Mouse (Mus musculus): ENCODE measurements at regions not wholly inside any gene's neighbourhood (a gene's known extent, or its start where the extent isn't known, plus 50 kb on each side); places are given as distances from the start of the nearest gene placed in this dataset.

GRCm38 (mm10) chr3:51159322-51159721 is 64.9 kb upstream of the Noct start:
- no peaks in the 10 kb centered on the region for H3K9me3 ChIP-seq (ENCODE audit: control insufficient read depth, low read length)
- ATAC-seq (ENCODE audit: low FRiP score, low TSS enrichment): no peak
- no peak overlapping the region for H3K4me3 ChIP-seq (ENCODE audit: low read length)
- WGBS: 58% methylated on average over 4 of the region's 4 CpGs
- no peaks in the 10 kb centered on the region for H3K27me3 ChIP-seq (ENCODE audit: control insufficient read depth, insufficient read depth, low read length)
- H3K4me2 ChIP-seq (replicated peaks; ENCODE audit: low read depth, low read length): no peak overlapping the region
- peaks cover under 1% of the 10 kb centered on the region; the same call in 1 of the 2 replicates for H3K4me1 ChIP-seq (ENCODE audit: control insufficient read depth, insufficient read depth, low read length)
- no peak overlapping the region for H3K9ac ChIP-seq (ENCODE audit: low read depth, low read length)
- H3K27ac ChIP-seq (ENCODE audit: low read depth, low read length): no peak overlapping the region
- no peaks in the 10 kb centered on the region for H3K36me3 ChIP-seq (ENCODE audit: control insufficient read depth, insufficient read depth, low read length)

GRCm38 (mm10) chr3:51159881-51160280 is 64.4 kb upstream of the Noct start:
- no peak for ATAC-seq (ENCODE audit: low FRiP score, low TSS enrichment)
- Histone ChIP-seq H3K4me3 (ENCODE audit: low read length) (no peak overlapping the region), H3K9me3 (ENCODE audit: control insufficient read depth, low read length) (no peaks in the 10 kb centered on the region), H3K27me3 (ENCODE audit: control insufficient read depth, insufficient read depth, low read length) (no peaks in the 10 kb centered on the region), H3K4me2 (replicated peaks; ENCODE audit: low read depth, low read length) (no peak overlapping the region), H3K27ac (ENCODE audit: low read depth, low read length) (no peak overlapping the region), H3K4me1 (ENCODE audit: control insufficient read depth, insufficient read depth, low read length) (no peaks in the 10 kb centered on the region), H3K36me3 (ENCODE audit: control insufficient read depth, insufficient read depth, low read length) (no peaks in the 10 kb centered on the region), H3K9ac (ENCODE audit: low read depth, low read length) (no peak overlapping the region)
- 49% methylated on average over 9 of the region's 9 CpGs for WGBS

- no peak overlapping the region for H3K4me2 ChIP-seq (replicated peaks; ENCODE audit: low read depth, low read length)
- H3K27me3 ChIP-seq (ENCODE audit: control insufficient read depth, insufficient read depth, low read length): no peaks in the 10 kb centered on the region
- H3K4me3 ChIP-seq (ENCODE audit: low read length): no peak overlapping the region
- no peaks in the 10 kb centered on the region for H3K4me1 ChIP-seq (ENCODE audit: control insufficient read depth, insufficient read depth, low read length)
- ATAC-seq (ENCODE audit: low FRiP score, low TSS enrichment): no peak
- H3K9me3 ChIP-seq (ENCODE audit: control insufficient read depth, low read length): no peaks in the 10 kb centered on the region
- no peaks in the 10 kb centered on the region for H3K36me3 ChIP-seq (ENCODE audit: control insufficient read depth, insufficient read depth, low read length)
- WGBS: 89% methylated on average over 7 of the region's 7 CpGs
- H3K9ac ChIP-seq (ENCODE audit: low read depth, low read length): no peak overlapping the region
- no peak overlapping the region for H3K27ac ChIP-seq (ENCODE audit: low read depth, low read length)
Observed at GRCm38 (mm10) chr3:51160625-51161024, 63.6 kb upstream of the Noct start.

- no peak overlapping the region for H3K4me2 ChIP-seq (replicated peaks; ENCODE audit: low read depth, low read length)
- no peaks in the 10 kb centered on the region for H3K27me3 ChIP-seq (ENCODE audit: control insufficient read depth, insufficient read depth, low read length)
- 85% methylated on average over 30 of the region's 30 CpGs for WGBS
- ATAC-seq (ENCODE audit: low FRiP score, low TSS enrichment): no peak
- H3K4me3 ChIP-seq (ENCODE audit: low read length): no peak overlapping the region
- H3K4me1 ChIP-seq (ENCODE audit: control insufficient read depth, insufficient read depth, low read length): no peaks in the 10 kb centered on the region
- no peak overlapping the region for H3K9ac ChIP-seq (ENCODE audit: low read depth, low read length)
- H3K27ac ChIP-seq (ENCODE audit: low read depth, low read length): no peak overlapping the region
- no peaks in the 10 kb centered on the region for H3K9me3 ChIP-seq (ENCODE audit: control insufficient read depth, low read length)
- H3K36me3 ChIP-seq (ENCODE audit: control insufficient read depth, insufficient read depth, low read length): no peaks in the 10 kb centered on the region
Observed at GRCm38 (mm10) chr3:51169150-51169925, 54.9 kb upstream of the Noct start.

GRCm38 (mm10) chr3:51170225-51170852 is 53.9 kb upstream of the Noct start:
- Histone ChIP-seq H3K27me3 (ENCODE audit: control insufficient read depth, insufficient read depth, low read length) (no peaks in the 10 kb centered on the region), H3K9ac (ENCODE audit: low read depth, low read length) (no peak overlapping the region), H3K36me3 (ENCODE audit: control insufficient read depth, insufficient read depth, low read length) (no peaks in the 10 kb centered on the region), H3K4me1 (ENCODE audit: control insufficient read depth, insufficient read depth, low read length) (no peaks in the 10 kb centered on the region), H3K27ac (ENCODE audit: low read depth, low read length) (no peak overlapping the region), H3K9me3 (ENCODE audit: control insufficient read depth, low read length) (no peaks in the 10 kb centered on the region), H3K4me3 (ENCODE audit: low read length) (no peak overlapping the region), H3K4me2 (replicated peaks; ENCODE audit: low read depth, low read length) (no peak overlapping the region)
- WGBS: 36% methylated on average over 19 of the region's 19 CpGs
- peak; percentile 66; the same call in 1 of the 2 replicates for ATAC-seq (ENCODE audit: low FRiP score, low TSS enrichment)

Data from kidney, embryonic 14.5 days (tissue).